Mouse (Mus musculus) frontal cortex, postnatal 10 days (tissue): ENCODE measurements around the gene Gm3415.
"Not testable (repeated sequence)": the region's sequence is repeated elsewhere in the genome, so short reads cannot be mapped to it uniquely, and the experiment has no call there.

Source experiments
- DNase-seq, 2 experiments: peaks; one replicate each; pipeline ENCODE4 v3.0.0; 2022; ENCODE audit warnings: low spot score in 2 of 2, mixed read lengths in 1 of 2

Gene Gm3415

DNA sequence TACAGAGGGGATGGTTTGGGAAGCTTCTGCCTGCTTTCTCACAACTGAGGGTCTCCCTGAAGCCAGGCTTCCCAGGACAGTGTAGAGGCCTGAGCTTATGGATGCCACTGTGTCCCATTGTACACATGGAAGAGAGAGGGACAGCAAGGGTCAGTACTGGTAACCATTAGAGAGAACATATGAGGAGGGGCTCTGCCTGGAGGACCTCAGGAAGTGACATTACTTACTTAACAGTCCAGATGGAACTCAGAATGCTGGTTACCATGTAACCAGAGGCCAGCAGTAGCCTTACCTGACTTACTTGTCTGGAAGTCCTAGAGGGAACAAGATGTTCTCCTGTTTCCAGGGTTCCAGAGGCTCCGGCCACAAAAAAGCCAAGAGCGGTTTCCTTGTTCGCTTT lies at the start of gene Gm3415:
Gm3415 (plus strand) TSS at position 301 of the 400 bp plus-strand sequence.
- not testable (repeated sequence) for DNase-seq

DNA sequence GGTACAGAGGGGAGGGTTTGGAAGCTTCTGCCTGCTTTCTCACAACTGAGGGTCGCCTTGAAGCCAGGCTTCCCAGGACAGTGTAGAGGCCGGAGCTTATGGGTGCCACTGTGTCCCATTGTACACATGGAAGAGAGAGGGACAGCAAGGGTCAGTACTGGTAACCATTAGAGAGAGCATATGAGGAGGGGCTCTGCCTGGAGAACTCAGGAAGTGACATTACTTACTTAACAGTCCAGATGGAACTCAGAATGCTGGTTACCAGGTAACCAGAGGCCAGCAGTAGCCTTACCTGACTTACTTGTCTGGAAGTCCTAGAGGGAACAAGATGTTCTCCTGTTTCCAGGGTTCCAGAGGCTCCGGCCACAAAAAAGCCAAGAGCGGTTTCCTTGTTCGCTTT lies 42.1 kb upstream of the Gm3415 start, which contains the start of gene Gm3402:
Gm3402 (plus strand) TSS at position 301 of the 400 bp plus-strand sequence.
- DNase-seq, result not testable (repeated sequence)

DNA sequence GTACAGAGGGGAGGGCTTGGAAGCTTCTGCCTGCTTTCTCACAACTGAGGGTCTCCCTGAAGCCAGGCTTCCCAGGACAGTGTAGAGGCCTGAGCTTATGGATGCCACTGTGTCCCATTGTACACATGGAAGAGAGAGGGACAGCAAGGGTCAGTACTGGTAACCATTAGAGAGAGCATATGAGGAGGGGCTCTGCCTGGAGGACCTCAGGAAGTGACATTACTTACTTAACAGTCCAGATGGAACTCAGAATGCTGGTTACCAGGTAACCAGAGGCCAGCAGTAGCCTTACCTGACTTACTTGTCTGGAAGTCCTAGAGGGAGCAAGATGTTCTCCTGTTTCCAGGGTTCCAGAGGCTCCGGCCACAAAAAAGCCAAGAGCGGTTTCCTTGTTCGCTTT lies 30.4 kb upstream of the Gm3415 start, which contains the start of gene Gm3404:
Gm3404 (plus strand) TSS at position 301 of the 400 bp plus-strand sequence.
- DNase-seq, result not testable (repeated sequence)

DNA sequence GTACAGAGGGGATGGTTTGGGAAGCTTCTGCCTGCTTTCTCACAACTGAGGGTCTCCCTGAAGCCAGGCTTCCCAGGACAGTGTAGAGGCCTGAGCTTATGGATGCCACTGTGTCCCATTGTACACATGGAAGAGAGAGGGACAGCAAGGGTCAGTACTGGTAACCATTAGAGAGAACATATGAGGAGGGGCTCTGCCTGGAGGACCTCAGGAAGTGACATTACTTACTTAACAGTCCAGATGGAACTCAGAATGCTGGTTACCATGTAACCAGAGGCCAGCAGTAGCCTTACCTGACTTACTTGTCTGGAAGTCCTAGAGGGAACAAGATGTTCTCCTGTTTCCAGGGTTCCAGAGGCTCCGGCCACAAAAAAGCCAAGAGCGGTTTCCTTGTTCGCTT lies 18.6 kb upstream of the Gm3415 start, which contains the start of gene Gm3409:
Gm3409 (plus strand) TSS at position 301 of the 400 bp plus-strand sequence.
- not testable (repeated sequence) for DNase-seq

DNA sequence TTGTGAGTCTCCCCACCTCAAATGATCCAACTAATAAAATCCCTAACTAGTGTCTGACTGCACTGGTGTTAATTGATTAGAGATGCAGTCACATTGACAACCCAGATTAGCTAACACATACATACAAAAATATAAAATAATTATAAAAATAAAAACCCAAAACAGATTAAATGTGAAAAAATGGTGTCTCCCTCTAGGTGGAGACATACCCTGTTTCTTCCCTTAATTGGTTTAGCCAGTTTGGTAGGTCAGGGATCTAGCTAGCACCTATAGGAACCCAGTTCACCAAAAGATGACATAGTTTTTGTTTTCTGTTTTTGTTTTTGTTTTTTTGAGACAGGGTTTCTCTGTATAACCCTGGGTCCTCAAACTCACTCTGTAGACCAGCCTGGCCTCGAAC lies 8.3 kb downstream of the Gm3415 start:
- DNase-seq, result no peak

DNA sequence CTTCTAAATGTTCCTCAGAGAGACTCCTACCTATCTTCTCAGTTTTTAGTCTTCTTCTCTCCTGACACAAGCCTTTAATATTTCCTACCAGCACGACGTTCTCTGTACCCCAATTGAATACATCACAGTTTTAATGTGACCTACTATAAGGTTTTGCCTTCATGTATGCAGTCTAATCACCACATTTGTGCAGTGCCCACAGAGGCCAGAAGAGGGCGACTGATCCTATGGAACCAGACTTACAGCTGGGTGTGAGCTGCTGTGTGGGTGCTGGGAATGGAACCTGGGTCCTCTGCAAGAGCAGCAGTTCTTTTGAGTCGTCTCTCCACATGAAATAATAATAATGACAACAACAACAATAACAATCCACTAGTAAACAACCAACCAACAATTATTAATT lies 11.1 kb downstream of the Gm3415 start:
- no peak for DNase-seq

DNA sequence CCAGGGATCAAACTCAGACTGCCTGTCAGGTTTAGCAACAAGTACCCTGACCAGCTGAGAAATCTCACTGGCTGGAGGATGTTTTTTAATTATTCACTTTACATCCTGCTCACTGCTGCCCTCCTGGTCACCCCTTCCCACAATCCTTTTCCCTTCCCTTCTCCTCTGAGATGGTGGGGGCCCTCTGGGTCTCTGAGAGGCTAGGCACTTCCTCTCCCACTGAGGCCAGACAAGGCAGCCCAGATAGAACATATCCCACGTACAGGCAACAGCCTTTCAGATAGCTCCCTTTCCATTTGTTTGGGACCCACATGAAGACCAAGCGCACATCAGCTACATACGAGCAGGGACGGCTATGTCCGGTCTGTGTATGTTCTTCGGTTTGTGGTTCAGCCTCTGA lies 14.2 kb downstream of the Gm3415 start:
- not testable (repeated sequence) for DNase-seq

DNA sequence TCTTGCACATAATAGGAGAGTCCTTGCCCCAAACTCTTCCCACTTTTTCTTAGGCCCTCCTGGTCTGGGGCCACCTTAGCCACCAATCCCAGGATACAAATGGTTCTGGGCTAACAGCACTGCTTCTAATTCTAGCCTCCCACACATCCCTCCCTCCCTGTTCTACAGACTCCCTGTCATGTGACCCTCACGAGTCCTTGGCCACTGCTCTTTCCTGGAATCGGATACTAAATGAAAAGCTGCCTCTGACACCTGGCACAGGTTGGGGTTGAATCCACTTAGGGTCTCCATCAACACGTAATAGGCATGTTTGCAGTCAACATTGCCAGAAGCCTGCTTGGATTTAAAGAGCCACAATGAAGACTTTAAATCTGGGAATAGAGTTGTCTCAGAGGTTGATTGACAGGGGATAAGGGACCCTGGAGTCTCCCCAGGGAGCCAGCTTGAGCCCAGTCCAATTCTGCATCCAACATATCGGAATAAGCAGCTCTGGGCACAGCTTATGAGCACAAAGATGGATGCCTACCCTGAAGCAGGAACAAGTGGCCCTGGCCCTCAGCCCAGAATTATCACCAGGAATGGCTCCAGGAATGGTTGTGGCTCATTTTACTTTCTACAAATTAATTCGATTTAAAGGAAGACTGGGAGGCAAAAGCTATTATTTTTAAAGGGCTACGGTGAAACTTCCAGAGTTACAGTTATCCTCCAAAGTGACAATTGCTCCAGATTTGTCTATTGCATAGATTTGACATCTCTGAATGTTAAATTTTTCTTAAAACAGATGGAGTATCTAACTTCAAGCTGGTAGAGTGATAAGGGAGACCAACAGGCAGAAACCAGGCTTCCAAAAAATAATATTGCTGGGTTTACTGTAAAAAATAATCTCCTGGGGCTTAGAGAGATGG lies 16.1 kb downstream of the Gm3415 start:
- DNase-seq, result peak in 1 of 2 experiments; percentile 44

DNA sequence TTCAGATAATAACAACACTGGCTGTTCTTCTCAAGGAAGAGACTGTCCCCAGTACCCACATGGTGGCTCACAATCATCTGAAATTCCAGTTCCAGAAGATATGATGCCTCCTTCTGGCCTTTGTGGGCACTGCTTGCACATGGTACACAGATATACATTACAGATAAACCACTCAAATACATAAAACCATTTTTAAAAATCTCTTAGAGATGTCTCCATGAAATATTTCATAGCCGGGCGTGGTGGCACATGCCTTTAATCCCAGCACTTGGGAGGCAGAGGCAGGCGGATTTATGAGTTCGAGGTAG lies 16.8 kb downstream of the Gm3415 start:
- not testable (repeated sequence) for DNase-seq

DNA sequence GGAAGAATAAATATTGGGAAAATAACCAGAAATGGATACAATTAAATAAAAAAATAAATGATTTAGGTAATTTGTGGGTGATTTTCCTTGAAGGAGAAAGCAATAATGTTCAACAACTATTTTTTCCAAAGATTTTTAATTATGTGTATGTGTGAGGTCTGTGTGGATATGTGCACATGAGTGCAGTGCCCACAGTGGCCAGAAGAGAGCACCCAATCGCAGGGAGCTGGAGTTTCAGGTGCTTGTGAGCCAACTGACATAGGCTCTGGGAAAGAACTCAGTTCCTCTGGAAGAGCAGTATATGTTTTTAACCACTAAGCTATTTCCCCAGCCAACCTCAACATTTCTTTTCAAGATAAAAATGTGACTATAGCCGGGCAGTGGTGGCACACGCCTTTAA lies 20.7 kb downstream of the Gm3415 start:
- no peak for DNase-seq

DNA sequence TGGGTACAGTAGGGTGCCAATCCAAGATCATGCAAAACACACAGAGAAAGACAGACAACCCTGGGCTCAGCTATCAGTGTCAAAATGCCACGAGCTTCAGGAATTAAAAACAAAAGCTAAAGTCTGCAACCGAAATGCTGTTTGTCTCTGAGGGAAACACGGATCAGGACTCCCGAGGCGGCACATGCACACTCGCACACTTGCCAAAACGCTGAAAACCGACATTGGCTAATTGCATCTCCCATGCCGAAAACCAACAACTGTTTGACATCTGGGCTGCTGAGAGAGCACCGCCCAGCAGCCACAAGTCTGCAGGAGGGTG lies 28.2 kb downstream of the Gm3415 start:
- DNase-seq, result no peak

DNA sequence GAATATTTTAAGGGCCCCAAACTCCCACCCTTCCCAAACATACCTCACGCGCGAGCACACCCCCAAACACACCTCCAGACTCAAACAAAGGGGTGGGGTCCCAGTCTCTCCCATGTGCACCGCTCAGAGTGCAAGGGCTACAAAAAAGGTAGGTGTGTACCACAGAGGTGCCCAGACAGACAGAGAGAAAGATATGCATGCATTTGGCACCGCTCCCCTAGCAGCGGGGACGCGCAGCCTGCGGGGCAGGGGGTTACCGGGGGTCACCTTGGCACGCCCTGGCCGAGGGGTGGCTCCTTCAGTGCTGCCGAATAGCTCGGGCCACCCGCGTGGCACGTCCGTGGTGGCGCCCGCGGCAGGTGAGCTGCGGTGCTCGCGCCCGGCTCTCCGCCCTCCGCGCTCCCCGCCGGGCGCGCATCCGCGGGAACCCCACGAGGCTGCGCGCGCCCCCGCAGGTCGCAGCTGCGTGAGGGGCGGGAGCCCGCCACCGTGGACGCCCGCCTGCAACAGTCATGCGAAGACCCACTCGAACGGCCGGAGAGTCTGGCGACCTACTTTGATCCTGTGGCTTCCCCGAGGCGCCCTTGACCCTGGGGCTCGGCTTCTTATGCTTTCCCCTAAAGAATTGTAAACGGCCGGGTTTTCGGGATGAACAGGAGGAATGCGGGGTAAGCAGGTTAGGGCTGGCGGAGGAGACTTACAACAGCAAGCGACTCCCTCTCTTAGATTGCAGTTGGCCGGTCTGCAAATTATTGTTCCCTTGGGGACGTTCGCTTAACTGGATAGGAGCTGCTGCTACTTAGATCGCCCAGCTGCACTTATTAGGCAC lies 28.8 kb downstream of the Gm3415 start, which contains the start of gene Gpr12:
Gpr12 (minus strand) TSS at position 762 of the 829 bp plus-strand sequence.
- DNase-seq, result peak; percentile 23 to 52

DNA sequence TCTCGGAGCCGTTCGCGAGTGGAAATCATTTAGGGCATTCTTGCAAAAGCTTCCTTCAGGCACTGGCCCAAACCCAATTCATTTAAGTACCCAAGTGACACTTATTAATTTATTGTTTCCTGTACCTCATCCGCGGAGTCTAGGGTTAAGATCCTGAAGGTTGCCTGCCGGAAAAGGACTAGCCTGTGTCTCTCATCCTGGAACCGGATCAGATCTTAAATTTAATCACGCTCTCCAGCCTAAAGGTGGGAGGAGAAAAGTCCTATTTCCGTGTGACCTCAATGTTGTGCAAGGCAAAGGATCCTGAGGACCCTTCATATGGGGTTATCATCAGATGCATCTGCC lies 29.3 kb downstream of the Gm3415 start:
- DNase-seq, result no peak

DNA sequence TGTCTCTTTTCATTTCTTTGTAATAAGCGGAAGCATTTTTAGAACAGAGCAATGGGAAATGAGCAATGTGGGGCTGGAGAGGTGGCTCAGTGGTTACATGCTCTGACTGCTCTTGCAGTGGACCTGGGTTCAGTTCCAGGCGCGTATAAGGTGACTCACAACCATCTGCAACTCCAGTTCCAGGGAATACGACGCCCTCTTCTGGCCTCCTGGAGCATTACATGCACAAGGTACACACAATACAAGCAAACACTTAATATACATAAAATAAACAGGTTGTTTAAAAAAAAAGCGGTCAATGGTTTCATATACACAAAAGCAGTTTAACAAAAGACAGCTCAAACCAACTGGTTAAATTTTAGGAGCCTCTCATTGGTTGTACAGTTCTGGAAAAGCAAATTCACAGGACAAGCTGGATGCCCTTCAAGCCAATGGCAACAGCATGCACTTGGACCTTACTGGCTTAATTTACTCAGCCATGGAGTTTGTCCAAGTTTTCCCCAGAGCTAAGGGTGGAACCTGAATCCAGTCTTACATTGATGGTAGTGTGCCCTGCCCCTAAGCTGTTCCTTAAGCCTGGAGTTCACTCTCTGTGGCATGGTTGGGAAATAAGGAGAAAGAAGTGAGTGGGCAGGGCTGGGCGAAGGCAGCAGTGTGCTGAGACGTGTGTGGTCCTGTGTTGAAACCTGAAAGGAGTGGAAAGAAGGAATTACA lies 30.6 kb downstream of the Gm3415 start:
- DNase-seq, result no peak

DNA sequence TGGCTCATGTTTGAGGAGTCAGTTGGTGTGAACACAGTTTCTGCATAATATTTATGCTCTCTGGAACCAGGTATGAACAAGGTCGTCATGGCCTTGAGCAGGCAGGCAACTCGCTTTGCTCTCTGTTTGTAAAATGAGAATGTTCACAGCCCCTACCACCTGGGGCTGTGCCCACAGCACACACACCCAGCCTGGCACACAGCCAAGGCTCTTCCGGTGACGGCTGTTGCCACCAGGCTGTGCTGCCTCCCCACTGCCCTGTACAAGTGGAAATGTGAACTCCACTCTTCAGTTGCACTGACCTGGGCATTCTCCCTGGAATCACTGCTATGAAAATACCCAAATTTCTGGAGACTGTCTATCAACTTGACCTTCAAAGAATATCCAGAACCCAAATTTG lies 35.1 kb downstream of the Gm3415 start:
- DNase-seq, result no peak

DNA sequence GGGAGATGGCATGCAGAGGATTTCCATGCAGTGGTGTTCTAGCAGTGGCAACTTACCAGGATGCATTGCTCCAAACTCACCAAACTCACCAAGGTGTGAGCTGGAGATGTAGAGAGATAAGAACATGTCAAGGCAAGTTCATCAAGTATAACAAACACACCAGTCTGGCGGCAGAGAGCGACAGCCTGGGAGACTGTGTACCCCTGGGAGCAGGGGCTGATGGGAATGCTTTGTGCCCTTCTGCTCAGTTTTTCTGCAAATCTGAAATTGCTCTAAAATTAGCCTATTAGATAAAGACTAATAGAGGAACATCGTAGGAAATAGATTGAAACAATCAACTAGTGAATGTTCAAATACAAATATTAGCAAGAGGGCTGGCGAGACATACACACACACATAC lies 35.7 kb downstream of the Gm3415 start:
- DNase-seq, result no peak

DNA sequence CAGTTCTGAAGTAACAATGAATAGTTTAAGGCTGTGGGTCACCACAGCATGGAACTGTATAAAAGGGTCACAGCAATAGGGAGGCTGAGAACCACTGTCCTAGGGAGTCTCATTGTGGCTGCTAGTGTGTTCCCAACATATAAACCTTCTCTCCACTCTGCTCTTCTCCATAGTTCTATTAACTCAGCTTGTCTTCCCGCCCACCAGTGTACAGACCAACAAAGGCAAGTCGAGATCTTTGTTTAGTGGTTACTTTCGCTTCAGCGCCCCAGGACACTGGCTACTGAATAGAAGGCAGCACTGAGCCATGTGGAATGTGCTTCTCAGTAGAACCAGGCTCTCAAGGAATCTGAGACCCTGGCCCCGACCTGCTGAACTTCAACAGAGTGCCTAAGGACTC lies 36.6 kb downstream of the Gm3415 start:
- DNase-seq, result no peak

DNA sequence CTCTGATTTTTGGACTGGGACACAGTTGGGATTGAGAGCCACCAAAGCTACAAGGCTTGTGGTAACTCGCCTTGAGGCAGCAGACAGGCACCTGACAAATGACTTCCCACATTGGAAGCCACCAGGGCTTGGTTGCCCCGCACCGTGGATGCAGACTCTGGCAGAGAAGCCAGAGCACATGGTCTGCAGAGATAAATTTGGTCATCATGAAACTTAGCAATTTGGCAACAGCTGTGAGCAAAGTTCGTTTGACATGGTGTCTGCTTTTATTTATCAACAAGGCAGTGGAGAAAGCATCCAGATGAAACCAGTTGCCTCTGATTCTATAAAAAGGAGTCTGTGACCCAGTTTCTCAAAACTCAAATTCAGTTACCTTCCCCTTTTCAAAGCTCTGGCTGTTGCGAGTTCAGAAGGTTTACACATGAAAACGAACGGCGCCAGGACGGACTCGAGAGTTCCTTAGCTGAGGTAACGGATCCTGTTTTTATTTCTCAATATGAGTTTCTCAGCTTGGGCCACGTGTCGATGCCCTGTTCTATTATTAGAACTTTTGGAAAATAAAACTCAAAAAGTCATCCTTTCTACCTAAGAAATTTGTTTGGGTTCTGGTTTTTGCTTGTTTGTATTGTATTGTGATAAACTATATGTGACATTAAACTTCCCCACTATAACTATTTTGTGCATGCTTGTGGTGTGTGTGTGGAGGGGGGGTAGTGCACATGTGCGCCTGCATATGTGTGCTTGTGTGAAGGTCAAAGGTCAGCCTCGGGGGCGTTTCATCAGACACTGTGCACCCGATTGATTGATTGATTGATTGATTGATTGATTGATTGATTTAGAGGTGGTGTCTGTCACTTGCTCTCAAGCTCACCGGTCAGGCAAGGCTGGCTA lies 40.9 kb downstream of the Gm3415 start:
- no peak for DNase-seq

DNA sequence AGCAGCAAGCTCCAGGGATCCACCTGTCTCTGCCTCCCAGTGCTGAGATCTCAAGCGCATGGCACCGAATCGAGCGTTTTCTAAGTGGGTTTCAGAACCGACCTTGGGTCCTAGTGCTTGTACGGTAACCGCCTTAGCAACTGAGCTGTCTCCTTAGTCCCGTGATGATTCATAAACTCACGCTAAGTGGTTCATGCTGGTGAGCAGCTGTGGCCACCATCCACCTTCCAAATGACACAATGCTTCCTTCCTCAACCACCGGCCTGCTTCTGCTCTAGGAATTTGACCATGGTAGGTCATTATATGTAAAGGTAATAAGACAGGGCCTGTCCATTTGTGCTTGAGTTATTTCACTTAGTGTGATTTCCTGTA lies 41.6 kb downstream of the Gm3415 start:
- no peak for DNase-seq

DNA sequence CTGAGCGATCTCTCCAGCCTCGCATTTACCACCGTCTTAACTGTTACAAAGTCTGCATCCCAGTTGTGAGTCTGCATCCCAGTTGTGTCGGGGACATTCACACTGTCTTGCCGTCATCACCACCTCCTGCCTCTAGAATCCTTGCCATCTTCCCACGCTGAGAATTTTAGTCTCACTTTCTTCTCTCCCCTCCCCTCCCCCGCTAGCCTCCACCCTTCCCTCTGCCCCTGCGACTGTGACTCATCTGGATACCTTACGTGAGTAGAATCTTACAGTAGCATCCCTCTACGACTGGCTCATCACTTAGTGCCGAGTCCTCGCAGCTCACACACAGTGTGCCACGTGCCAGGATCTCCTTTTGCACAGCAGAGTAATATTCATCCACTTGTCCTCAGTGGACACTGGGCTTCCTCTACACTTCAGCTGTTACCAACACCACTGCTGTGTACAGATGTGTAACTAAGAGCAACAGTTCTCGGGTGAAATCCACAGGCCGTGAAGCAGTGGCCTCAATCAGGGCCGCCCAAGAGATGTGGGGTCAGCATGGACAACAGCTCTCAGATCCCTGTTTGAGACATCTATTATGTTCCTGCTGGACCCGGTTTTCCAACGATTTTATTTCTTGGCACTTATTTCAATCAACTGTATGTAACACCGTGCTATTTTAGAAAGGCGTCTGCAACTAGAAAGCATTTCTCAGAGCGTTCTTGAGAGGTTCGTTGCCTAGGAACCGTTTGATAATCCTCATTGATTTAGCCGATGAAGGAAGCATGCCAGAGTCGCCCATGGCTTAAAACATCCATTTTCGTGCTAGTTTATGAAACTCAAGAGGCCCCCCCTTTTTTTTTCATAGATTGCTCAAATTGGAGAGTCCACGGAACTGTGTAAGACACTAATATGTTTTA lies 42.5 kb downstream of the Gm3415 start:
- no peak for DNase-seq
